Mouse (Mus musculus) E14TG2a.4 (cell line): ENCODE measurements around the gene Cyb561.

Source experiments
- H3K27me3 ChIP-seq: 2 replicates; pipeline ENCODE4 v1.6.1; 2014; ENCODE audit warnings: low read length, control low read depth; ENCODE audit not compliant: insufficient read depth
- H3K36me3 ChIP-seq: 2 replicates; pipeline ENCODE4 v1.6.1; 2014; ENCODE audit warnings: low read length, control low read depth; ENCODE audit not compliant: insufficient read depth
- H3K4me1 ChIP-seq: replicated peaks from 2 replicates; pipeline ENCODE4 v1.6.1; 2014; ENCODE audit warnings: low read depth, low read length, control low read depth
- H3K4me3 ChIP-seq: replicated peaks from 2 replicates; pipeline ENCODE4 v1.5.1; 2014; ENCODE audit warnings: mild to moderate bottlenecking, low read length
- H3K9me3 ChIP-seq: 2 replicates; pipeline ENCODE4 v1.6.1; 2014; ENCODE audit warnings: low read length, control low read depth
- CTCF ChIP-seq: conservative IDR thresholded peaks from 2 replicates; pipeline ENCODE4 v1.5.1; 2014; ENCODE audit warnings: low read length
- NANOG ChIP-seq: IDR thresholded peaks from 2 replicates; pipeline ENCODE4 v1.6.1; 2014; ENCODE audit warnings: borderline replicate concordance, low read length, mixed read lengths
- POU5F1 ChIP-seq: IDR thresholded peaks from 2 replicates; pipeline ENCODE4 v1.6.1; 2014; ENCODE audit warnings: low read length, borderline replicate concordance

The Cyb561 gene

GRCm38 (mm10) chr11:105908926-105909325 is 44.2 kb downstream of the Cyb561 start:
- no peak overlapping the region for H3K4me3 ChIP-seq
- H3K4me1 ChIP-seq, result peaks cover 6% of the 10 kb centered on the region
- no peaks in the 10 kb centered on the region for H3K27me3 ChIP-seq
- TF ChIP-seq POU5F1, result no peak
- TF ChIP-seq CTCF, result no peak
- no peak for TF ChIP-seq NANOG
- H3K9me3 ChIP-seq, result no peaks in the 10 kb centered on the region
- H3K36me3 ChIP-seq, result no peaks in the 10 kb centered on the region

- 0 out of 2 replicates have a peak, but pooled peaks cover 2% of the 10 kb centered on the region for H3K4me1 ChIP-seq
- TF ChIP-seq POU5F1, result no peak
- no peaks in the 10 kb centered on the region for H3K9me3 ChIP-seq
- H3K27me3 ChIP-seq, result no peaks in the 10 kb centered on the region
- H3K4me3 ChIP-seq, result no peak overlapping the region
- no peaks in the 10 kb centered on the region for H3K36me3 ChIP-seq
These were observed 45.8 kb downstream of the Cyb561 start for GRCm38 (mm10) chr11:105907381-105907780.

- TF ChIP-seq NANOG (no peak), CTCF (no peak), POU5F1 (no peak)
These were observed 47.5 kb downstream of the Cyb561 start for GRCm38 (mm10) chr11:105905529-105906213.

GRCm38 (mm10) chr11:105902956-105903355 is 50.2 kb downstream of the Cyb561 start:
- H3K27me3 ChIP-seq, result no peaks in the 10 kb centered on the region
- no peaks in the 10 kb centered on the region for H3K36me3 ChIP-seq
- H3K4me1 ChIP-seq, result peaks cover 9% of the 10 kb centered on the region
- no peaks in the 10 kb centered on the region for H3K9me3 ChIP-seq
- TF ChIP-seq CTCF, result no peak
- TF ChIP-seq NANOG, result no peak
- TF ChIP-seq POU5F1, result no peak
- no peak overlapping the region for H3K4me3 ChIP-seq

More at GRCm38 (mm10) chr11:105905529-105906213, 47.5 kb downstream of the Cyb561 start:
- Histone ChIP-seq H3K27me3 (no peaks in the 10 kb centered on the region), H3K4me3 (no peak overlapping the region), H3K36me3 (no peaks in the 10 kb centered on the region), H3K9me3 (no peaks in the 10 kb centered on the region), H3K4me1 (0 out of 2 replicates have a peak, but pooled peaks cover 2% of the 10 kb centered on the region)

GRCm38 (mm10) chr11:105901501-105901900 is 51.6 kb downstream of the Cyb561 start:
- Histone ChIP-seq H3K9me3 (no peaks in the 10 kb centered on the region), H3K27me3 (no peaks in the 10 kb centered on the region), H3K36me3 (no peaks in the 10 kb centered on the region), H3K4me3 (no peak overlapping the region), H3K4me1 (peaks cover 9% of the 10 kb centered on the region)
- TF ChIP-seq POU5F1 (no peak), CTCF (no peak), NANOG (no peak)

GRCm38 (mm10) chr11:105899151-105899550 is 54.0 kb downstream of the Cyb561 start:
- no peak for TF ChIP-seq NANOG
- no peak for TF ChIP-seq CTCF
- TF ChIP-seq POU5F1, result no peak
- H3K27me3 ChIP-seq, result no peaks in the 10 kb centered on the region
- H3K4me3 ChIP-seq, result no peak overlapping the region
- no peaks in the 10 kb centered on the region for H3K9me3 ChIP-seq
- H3K4me1 ChIP-seq, result peaks cover 9% of the 10 kb centered on the region
- H3K36me3 ChIP-seq, result no peaks in the 10 kb centered on the region

- Histone ChIP-seq H3K4me3 (no peak overlapping the region), H3K9me3 (no peaks in the 10 kb centered on the region), H3K36me3 (no peaks in the 10 kb centered on the region), H3K4me1 (no peaks in the 10 kb centered on the region), H3K27me3 (no peaks in the 10 kb centered on the region)
- TF ChIP-seq CTCF, result no peak
- no peak for TF ChIP-seq POU5F1
- TF ChIP-seq NANOG, result no peak
These were observed 65.9 kb downstream of the Cyb561 start for GRCm38 (mm10) chr11:105887281-105887680.

- Histone ChIP-seq H3K27me3 (no peaks in the 10 kb centered on the region), H3K36me3 (no peaks in the 10 kb centered on the region), H3K4me1 (no peaks in the 10 kb centered on the region), H3K9me3 (no peaks in the 10 kb centered on the region), H3K4me3 (no peak overlapping the region)
- TF ChIP-seq CTCF, result no peak
- TF ChIP-seq POU5F1, result no peak
- no peak for TF ChIP-seq NANOG
These were observed 67.6 kb downstream of the Cyb561 start for GRCm38 (mm10) chr11:105885558-105885957.
